Mouse (Mus musculus): ENCODE results near the gene Coro1c.

GRCm38 (mm10) chr5:113939263-113939900, 30.8 kb upstream of the Coro1c start:
- TF ChIP-seq CTCF (IDR thresholded peaks at IDR 0.05; ENCODE audit: low read depth, low read length) (no peak), POLR2A (IDR thresholded peaks at IDR 0.05; ENCODE audit: borderline replicate concordance, low read depth, low read length) (no peak)

All from bone marrow macrophage, adult 2 months (primary cell).